Mouse (Mus musculus) gastrocnemius, postnatal 10 days (tissue): ENCODE data around the gene Slc25a47. TPM values are rescaled to one million over a fixed set of nuclear protein-coding genes. Genes with fewer than 3 reads are reported as not detected.

ENCODE experiments used
- DNase-seq: peaks from one replicate; pipeline ENCODE4 v3.0.0; 2021; ENCODE audit warnings: mixed read lengths
- total RNA-seq, 2 experiments: library from RNA; stranded (reverse); gene quantifications; 2 replicates each; pipeline ENCODE4 v1.2.3; 2021

Gene Slc25a47
- total RNA-seq, 2 experiments from 2014 or later = 5.2 to 9.1 TPM

DNA sequence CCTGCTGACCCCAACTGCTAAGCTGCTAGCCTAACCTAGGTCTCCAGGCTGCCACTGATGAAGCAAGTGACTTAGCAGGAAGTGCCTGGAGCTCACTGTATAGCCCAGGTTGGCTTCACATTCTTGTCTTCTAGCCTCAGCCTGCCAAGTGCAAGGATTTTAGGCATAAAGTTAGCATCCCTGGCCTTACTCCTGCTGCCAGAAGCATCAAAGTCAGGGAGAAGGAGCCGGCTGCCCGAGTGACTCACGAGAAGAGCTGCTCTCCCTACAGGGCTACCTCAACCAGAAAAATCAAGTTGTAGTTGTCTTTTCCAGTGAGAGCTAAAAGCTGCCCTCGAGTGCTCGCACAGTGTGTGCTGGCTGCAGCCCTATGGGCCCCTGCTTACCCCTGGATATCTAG, 22.6 kb downstream of the Slc25a47 start:
- no peak for DNase-seq

DNA sequence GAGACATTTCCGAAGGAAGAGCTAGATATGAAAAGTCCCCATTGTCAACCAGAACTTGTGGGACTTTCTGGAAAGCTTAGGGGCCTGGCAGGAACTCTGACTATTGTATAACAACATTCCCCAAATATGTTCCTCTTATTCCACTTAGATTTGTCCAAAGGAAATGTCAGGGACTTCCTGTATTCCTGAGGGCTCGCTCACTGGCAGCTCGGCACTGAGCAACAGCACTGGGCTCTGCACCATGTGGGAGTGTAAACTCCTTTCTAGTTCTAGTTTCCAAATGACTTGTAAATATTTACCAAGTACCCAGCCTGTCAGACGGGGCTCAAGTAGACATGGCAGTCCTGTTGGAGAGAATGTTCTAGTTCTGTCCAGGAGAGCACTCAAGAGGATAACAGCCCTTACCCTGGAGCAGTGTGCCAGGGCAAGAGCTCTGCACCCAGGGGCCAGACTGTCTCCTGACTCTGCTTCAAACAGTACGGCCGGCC, 29.2 kb downstream of the Slc25a47 start:
- no peak for DNase-seq

DNA sequence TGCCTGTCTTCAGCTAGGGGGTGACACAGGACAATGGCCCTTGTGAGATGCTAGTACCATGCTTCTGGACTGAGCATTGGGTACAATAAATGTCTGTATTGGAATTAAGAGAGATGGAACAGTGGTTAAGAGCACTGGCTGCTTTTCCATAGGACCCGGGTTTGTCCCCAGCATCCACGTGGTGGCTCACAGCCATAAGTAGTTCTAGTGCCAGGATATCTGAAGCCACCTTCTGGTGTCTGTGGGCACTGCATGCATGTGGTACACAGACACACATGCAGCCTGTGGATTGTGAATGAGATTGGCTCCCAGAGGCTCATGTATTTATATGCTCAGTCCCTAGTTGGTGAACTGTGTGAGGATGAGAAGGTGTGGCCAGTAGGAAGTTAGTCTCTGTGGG, 33.7 kb downstream of the Slc25a47 start:
- DNase-seq = no peak

DNA sequence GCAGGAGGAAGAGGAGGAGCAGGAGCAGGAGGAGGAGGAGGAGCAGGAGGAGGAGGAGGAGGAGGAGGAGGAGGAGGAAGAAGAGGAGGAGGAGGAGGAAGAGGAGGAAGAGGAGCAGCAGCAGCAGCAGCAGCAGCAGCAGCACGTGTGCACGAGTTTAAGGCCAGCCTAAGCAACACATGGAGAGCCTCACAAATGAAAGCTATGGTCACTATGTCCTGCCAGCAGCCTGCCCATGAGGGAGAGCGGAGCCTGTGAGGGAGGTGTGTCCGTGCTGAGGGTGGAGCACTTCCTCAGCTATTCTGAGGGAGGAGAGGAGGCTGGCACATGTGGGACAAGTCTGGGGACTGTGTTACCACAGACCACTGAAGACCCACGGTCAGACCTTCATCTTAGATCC, 37.3 kb downstream of the Slc25a47 start:
- no peak for DNase-seq

DNA sequence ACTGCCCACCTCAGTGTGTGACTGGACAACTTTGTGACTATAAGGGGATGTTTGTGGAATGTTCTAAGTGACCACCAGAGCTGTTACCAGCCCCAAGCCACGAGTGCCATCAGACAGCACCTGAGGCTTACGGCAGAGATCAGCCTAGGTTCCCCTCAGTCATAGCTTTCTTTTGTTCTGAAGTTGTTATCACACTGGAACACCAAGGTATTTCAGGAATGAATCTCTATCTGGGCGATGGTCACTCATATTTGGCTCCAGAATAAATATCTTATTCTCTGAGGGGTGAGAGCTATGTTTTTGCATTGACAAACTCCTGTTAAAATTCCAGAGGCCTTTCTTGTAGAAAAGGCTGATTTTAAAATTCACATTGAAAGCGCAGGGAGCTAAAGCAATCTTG, 43.3 kb downstream of the Slc25a47 start:
- DNase-seq = no peak

DNA sequence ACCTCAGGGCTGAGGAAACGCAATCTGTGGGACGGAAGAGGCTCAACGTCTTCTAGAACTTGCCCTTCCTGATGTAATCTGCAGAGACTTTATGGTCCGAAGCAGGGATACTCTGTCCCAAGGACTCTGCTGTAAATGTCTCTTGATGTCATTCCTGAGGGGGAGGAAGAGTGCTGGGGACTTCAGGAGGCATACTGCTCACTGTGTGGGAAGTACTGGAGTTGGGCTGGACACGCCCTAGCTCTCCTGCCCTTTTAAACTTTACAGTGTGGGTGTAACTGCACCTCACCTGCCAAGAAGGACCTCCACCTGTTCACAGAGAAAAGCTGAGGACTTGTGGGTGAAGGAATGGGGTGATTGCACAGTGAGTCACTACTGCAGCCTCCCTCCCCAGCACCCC, 44.8 kb downstream of the Slc25a47 start:
- DNase-seq = no peak

DNA sequence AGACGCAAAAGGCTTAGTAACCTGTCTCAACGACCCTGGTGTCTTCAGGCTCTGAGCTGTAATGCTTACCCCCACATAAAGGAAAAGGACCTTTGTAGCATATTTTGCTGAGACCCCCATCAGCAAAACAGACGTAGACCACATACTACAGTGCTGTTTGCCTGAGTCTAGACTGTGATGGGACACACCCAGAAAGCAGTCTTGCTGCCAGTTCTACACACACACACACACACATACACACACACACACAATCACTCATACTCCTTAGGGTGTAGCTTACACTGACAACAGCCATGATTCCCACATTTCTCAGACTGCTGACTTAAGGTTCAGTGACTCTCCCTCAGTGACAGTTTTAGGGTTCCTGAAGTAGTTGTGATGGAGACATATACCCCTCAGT, 45.3 kb downstream of the Slc25a47 start:
- DNase-seq = no peak

DNA sequence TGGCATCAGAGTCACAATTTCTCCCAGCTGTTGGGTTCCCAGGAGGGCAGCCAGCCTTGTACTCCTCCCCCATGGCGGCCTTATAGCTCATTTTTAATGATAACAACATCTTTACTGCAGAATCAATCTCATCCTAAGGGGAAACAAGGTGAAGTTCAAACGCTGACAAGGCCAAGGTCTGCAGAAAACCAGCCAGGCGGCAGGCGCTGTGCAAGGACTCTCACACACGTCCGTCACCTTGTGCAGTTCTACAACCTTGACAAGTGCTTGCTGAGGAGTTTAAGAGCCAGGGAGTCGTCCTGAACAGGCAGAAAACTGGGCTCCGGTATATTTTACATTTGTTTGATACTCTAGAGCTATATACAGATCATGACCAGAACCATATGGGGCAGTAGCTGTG, 46.9 kb downstream of the Slc25a47 start:
- no peak for DNase-seq

DNA sequence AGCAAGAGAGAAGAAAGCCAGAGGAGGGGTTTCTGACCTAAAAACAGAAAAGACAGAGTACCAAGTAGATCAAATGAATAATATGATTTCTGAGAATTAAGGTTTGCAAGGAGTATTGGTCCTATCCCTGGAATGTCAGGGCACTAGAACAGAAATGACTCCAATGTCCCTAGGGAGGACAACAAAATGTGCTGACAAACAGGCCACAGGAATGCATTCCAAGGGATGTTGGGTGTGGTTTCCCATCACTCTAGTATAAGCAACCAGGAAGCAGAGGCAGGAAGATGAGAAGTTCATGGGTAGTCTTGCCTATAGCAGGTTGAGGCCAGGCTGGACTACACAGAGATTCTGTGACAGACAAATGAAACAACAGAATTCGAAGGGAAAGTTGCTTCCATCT, 50.1 kb downstream of the Slc25a47 start:
- DNase-seq = no peak

DNA sequence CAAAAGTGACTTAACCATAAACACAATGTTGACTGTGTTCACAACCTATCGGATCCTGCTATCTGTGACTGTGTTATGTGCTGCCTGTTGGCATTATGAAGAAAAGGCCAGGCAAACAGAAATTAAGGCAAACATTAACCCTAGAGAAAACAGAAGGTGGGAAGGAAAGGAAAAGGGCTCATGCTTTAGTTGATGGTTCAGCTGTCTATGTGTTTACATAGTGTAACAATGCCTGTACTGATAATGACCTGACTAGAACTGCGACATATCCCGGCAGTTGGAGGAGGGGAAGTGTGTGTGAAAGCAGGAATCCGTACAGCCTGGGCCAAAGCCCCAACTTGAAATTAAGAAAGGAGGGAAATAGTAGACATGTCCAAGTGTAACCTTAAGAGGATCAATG, 51.2 kb downstream of the Slc25a47 start:
- no peak for DNase-seq

DNA sequence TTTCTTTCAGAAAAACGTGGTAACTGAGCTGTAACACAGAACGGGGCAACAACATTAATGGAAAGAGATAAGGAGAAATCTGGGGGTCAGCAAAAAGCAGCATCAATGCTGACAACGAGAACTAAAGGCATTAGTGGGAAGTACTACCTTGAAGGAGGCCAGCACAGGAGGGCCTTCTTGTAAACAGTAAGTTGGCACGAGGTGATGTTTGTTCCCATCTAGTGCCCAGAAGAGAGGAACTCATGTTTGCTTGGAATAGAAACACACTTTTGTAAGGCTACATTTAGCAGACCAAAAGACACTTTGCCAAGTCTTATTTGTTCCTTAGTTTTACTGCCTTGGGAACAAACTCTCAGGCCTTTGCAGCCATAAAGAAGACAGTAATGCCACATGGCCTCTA, 52.8 kb downstream of the Slc25a47 start:
- DNase-seq = no peak

DNA sequence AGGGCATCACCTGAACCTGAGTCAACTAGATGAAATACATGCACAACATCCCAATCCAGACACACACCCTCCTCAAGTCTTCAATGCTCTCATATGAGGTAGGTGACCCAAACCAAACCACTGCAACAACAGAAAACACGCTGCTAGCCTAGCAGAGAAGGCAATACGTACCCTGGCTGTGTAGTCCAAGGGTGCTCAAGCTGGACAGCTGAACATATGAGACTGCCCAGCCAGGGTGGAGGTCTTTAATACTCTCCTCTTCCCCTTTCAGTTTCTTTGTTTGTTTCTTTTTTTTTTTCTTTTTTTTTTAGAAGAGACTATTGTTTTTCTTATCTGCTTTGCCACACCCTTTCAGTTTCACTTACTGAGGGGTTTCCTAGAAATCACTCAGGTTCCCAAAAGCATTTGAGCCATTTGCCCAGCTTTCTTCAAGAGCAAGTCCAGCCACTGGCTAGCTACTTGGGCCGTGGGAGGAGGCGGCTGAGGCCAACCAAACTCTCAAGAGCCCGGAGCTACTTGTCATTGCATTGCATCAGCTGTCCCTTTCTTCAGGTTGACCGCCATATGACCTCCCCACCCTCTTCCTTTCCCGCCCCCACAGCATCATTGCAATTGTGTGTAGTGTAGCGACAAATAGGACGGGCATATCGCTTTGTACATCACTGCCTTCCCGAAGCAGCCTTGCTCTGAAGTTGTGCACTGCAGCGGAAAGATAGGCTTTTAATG, 57.3 kb downstream of the Slc25a47 start, which contains the start of gene Wdr25:
Wdr25 (plus strand) TSS at position 643 of the 726 bp plus-strand sequence.
- DNase-seq = no peak

DNA sequence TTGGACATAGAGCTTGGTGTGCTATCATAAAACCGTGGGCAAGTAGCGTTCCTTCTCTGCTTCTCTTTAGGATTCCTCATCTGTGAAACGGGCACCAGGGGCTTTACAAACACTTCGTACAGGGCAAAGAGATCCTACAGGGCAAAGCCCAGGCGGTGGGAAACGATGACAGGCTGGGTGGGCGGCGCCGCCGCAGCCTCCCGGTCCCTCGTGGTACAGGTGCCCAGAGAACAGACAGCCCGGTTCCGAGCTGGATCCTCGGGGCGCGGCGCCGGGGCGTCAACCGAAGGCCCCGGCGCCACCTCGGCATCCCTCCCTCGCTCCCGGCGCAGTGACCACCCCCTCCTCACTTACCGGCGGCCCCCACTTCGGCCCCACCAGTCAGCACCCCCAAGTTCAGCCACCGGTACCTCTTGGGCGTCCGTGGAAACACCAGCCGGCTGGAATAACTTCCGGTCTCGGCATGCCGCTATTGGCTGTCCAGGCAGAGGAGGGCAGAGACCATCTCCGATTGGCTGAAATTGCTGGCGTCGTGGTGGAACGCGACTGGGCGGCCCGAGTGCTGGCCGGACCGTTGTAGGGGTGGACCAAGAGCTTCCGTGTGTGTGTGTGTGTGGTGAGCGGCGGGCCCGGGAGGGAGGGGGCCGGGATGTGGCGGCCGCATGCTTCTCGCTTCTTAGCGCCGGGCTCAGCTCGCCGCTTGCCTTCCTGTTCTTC, 58.0 kb downstream of the Slc25a47 start, which contains the start of gene Wars:
Wars (minus strand) TSS at position 460 of the 717 bp plus-strand sequence.
- DNase-seq = peak; percentile 92

DNA sequence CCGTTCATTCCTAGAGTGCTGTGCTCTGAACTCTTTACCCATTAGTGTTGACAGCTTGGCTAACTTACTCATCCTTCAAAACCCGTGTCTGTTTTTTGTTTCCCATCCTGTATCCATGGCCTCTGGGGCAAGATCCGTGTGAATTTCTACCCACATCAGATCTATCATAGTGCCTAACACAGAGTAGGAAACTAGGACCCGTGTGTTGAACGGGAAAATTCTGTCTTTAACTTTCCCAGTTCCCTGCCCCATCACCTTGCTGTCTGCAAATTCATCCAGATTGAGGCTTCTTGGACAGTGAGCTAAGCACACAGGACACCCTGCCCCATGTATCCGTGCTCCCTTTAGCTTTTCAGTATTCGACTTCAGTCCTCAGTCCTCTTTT, 58.6 kb downstream of the Slc25a47 start:
- no peak for DNase-seq

DNA sequence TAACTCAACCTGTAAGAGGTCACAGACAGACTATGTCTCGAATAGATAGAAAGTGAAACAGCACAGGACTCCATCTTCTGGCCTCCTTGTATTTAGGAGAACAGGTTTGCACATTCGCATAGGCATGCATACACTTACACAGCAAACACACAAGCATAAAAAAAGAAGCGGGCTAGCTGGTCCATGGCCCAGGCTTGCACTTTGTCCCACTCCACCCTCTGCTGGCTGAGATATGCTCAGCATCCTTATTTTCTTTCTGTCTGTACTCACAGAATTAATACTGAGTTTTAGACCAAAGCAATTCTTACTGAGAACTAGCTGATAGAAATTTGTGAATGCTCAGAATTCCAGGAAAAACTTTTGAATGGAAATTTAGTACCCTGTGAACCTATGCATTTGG, 60.2 kb downstream of the Slc25a47 start:
- DNase-seq = no peak

DNA sequence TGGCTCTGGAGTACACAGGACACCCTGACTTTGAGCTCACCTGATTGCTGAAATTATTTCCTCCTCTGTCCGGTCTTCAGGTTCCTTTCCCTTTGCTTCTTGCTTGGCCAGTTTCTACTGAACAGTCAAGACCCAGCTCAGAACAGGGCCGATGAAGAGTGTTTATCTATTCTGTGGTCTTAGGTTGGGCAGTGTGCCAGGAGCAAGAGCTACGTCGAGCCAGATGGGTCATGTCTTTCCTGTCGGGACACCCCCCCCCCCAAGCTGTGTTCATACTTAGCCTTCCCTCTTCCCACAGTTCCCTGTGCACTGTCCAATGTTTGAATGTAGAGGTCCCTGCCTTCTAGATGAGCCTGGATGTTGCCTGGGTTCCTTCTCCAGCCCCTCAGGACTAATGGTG, 65.5 kb downstream of the Slc25a47 start:
- no peak for DNase-seq

DNA sequence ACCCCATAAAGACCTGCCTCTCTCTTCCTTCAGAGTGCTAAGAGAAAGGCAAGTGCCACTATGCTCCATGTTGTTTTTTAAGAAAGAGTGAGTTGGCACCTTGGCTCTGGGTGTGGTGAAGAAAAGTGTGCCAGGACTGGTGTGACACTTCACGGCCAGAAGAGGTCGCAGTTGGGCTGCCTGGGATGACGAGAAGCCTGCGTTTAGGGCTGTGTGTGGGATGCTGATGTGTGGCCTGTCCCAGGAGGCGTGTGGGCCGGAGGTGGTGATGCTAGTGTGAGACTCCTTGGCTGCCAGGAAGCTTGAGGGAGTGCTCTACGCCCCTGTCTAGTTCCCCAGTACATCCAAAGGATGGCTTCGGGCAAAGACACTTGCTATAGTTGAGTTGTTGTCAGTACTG, 67.1 kb downstream of the Slc25a47 start:
- DNase-seq = peak; percentile 61

DNA sequence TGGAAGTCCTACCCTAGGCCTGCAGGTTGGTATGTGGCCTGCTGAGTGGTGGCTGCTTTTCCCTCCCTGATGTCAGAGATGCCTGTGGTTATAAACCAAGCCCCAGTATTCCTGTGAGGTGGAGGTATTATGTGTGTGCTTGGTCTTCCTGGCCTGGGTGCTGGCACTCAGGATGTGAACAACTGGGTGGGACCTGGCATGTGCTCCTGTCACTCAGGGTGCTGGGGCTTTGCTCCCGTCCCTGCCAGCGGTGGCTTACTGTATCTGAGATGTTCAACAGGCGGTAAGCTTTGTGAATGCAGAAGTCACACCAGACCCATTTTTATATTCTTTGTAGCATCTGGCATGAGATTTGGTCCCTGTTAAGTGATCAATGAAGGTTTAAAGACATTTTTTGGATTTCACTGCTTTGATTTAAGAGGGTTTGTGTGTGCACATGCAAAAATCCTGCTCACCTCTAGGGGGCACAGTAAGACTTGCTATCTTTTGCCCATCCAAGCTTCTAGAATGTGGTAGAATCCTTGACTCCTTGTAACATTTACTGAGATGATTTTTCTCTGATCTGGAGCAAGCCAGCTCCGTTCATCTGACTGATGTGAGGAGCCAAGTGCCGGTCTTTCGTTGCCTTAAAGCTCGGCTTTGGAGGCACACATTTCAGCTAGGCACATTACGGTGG, 67.9 kb downstream of the Slc25a47 start:
- DNase-seq = peak; percentile 60

DNA sequence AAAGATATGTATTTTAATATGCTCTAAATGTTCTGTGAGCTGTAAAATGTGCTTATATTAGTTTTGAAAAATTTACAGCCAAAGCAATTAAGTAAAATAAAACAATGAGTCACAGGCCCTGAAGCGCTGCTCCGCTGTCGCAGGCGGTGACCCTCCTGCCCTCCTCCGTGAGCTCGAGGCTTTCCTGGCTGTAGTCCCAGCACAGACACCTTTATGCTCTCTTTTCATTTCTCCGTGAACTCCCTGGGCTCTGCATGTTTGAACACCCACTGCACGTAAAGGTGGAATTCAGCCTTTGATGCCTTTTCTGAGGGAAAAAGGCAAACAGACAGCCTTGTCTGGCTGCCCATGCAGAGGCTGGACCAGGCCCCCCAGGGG, 68.4 kb downstream of the Slc25a47 start:
- DNase-seq = no peak

DNA sequence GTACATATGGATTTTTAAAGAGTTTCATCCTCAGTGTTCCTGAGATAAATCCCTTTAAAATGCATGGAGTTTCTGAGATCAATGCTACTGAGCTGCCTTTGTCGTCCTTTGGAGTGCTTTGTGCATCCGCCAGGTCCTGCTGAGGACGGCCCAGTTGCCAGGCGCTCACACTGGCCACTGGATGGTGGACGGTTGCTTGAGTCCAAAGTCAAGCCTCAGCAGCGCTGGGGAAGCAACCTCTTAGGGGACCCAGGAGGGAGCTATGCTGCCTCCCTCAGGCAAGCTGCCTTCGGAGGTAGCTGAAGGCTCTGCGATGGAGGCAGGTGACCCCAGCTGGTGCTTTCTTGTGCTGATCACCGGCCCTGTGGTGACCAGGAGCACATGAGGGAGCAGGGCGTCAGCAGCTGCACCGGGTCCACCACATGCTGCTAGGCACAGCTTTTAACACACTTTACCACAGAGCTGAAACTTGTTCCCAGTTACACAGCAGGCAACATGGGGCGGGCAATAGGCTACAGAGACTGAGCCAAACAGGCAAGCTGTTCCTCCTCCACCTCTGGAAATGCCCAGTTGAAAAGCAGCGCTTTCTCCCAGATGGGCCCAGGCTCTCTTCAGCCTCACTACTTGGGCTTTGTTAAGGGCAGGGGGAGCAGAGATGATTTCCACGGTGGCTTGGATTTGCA, 69.9 kb downstream of the Slc25a47 start:
- no peak for DNase-seq

DNA sequence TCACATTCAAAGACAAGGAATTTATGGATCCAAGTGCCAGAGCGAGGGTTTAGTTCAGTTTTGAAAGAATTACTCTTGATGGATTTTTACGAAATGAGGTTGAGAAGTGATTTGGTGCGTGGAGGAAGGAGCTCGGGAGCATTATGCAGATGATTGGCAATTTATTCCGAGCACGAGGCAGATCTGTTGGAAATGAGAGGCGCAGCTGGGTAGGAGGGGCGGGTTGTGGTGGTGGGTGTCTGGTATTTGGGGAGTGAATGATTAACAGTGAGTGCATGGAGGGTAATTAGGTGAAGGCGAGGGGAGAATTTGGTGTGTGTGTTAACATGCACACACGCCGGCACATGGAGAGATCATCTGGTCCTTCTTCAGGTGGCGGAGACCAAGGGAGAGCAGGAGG, 70.6 kb downstream of the Slc25a47 start:
- DNase-seq = no peak
